Mouse (Mus musculus): ENCODE measurements around the gene Mapk9.

Mapk9 gene

DNA sequence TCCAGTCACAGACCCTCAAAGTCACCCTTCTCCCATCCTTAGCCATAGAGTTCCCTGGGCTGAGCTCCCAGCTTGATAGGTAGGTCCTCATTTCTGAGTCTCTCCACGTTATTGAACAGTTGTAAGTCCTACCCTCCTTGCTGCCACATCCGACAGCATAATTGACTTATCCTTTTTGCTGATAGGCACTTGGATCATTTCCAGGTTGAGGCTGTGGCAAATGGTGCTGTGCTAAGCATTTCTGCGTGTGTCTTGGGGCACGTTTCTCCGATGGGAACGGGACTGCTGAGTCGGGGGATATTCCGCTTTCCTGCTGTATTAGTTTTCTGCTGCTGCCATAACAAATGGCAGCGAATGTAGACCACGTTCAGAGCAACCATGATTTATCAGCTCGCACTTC lies 47.3 kb downstream of the Mapk9 start:
- DNase-seq (ENCODE audit: low spot score in 2 of 2), result no peak

DNA sequence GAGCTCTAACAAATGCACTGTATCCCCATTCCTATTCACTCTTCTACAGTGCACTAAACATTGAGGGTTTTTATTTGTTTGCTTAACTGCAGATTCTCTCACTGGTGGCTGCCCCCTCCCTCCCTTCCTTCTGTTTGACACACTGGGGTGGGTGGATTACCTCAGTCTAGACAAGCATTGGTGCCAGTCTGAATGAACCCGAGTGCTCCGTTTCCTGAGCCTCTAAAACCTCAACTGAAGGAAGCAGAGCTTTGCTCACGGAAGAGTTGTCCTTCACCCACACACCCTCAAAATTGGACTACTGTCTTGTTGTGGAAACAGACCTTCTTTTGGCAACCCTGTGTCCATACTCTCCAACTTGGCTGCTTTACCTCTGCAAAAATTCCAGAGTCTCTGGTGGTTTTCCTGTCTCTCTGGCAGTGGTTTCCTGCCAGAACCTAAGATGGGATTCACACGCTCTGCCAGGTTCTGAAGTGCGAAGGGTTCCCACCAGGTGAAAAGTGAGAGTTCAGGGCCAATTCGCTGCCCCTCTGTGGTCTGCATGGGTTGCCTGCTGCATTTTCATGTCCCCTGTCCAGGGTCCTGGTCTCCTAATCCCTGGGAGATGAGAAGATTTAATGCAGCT lies 49.5 kb downstream of the Mapk9 start:
- no peak for DNase-seq (ENCODE audit: low spot score in 2 of 2)

DNA sequence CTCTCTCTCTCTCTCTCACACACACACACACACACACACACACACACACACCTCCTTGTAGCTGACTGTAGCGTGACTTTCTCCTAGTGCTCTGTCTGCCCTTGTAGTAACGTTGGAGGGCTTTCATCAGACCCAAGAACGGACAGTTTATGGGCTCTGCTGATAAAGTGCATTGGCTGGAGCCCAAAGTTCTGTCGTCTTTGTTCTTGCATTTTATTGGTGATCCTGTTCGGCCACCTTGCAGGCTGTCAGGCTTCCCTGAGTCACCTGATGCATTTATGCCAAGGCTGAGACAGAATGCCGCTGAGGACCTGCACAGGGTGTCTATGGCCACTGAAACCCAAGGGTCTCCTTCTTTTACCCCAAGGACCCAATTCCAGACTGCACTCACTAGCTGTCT lies 53.5 kb downstream of the Mapk9 start:
- no peak for DNase-seq (ENCODE audit: low spot score in 2 of 2)

DNA sequence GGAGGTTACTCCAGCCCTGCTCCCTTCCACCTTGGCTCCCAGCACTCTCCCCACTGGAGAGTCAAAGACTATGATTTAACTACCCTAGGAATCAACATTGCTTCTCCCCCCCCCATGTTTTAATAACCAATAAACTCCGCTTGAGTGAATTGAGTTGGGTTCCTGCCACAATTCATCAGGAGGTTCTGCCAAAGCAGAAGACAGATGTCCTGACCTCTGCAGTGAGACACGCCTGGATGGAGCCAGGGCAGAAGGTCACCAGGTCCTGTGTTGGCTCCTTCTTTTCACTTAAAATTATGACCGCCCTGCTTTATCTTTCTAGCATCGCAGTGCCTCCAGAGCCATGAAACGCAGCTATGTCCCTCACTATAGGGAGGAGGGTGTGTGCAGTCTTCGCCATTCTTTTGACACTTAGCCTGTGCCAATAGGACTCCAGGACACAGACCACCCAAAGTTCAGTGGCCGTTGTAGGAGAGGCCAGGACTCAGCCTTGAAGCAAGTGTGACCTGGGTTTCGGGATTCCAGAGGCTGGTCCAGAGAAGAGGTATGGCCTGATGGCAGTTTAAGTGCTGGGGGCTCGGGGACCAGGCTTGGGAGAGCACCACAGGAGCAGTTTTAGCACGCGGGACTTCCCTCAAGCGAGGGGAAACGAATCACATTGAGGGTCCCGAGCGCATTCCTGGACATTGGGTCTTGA lies 54.6 kb downstream of the Mapk9 start:
- DNase-seq (ENCODE audit: low spot score in 2 of 2), result no peak

DNA sequence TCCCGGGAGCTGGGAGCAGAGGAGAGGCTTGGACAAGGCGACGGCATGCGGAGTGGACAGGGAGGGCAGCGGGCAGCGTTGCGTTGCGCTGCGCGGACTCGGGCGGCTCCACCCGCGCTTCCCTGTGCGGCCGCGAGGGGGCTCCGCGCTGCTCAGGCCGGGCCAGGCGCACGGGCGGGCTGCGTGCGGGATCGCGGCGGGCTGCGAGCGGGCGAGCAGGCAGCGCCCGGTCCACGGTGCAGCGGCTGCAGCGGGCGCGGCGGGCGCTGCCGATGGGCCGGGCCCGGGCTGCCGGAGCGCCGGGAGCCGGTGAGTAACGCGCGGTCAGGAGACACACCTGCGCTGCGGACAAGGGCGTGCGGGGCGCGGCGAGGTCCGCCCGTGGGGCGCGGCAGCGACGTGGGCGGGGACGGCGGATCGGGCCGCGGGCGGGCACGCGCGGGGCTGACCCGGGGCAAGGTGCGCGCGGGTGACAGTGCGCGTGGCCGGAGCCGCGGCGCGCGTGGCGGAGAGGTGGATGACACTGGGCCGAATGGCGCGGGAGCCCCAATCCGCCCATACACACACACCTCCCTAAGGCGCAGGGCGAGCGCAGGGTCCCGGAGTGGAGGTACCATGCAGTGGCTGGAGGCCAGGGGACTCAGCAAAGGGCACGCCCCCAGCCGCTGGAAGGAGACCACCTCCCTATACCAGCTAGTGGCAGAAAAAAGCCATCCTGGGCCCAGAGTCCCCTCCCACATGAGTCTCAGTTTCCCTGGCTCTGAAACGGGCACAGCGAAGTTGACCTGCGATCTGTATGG lies 55.3 kb downstream of the Mapk9 start, which contains the start of gene Rasgef1c:
Rasgef1c (plus strand) TSS at position 177 of the 800 bp plus-strand sequence.
- peak; percentile 53 to 74 for DNase-seq (ENCODE audit: low spot score in 2 of 2)

DNA sequence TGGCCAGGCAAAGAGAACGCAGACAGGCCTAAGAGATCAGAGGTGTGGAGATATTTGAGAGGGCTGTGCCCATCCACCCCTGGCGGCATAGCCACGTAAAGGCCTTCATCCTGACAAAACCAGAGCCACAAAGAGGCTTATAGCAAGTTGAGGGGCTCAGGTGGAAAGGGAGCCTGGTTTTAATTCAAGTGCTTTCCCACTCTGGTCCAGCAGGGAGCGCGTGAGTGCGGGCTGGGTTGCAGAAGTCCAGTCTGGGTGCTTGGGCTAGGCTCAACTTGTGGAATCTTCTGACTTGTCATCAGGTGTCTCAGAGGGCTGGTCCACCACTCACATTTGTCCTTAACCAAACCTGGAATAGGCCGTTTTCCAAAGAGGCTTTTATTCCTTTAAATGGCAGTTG lies 56.8 kb downstream of the Mapk9 start:
- peak; percentile 57 to 86 for DNase-seq (ENCODE audit: low spot score in 2 of 2)

DNA sequence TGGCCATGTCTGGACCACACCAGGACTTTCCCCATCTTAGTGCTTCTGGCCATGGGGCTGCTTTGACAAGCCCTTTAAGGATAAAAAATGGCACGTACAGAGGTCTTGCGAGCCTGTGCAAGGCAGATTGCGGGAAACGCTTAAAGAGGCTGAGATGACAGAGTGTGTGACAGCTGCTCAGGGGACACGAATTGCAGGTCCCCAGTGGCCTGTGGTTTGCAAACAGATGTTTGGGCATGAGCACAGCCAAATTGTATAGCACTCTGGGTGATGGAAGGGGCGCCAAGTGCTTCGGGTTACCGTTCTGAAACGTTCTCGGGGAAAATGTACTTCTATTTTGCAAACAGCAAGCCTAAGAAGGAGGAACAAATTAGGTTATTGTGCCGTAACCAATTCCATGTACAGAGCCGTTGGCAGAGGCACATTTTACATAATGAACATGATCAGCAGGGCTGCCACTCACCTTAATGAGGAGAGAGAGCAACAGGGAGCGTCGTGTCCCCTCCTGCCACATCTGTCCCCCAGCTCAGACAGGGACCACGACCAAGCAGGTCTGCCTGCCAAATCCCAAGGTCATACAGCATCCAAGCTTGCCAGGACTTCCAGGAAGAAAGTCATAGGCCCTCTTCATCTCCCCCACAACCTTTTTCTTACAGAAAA lies 72.1 kb downstream of the Mapk9 start:
- DNase-seq (ENCODE audit: low spot score in 2 of 2), result no peak

DNA sequence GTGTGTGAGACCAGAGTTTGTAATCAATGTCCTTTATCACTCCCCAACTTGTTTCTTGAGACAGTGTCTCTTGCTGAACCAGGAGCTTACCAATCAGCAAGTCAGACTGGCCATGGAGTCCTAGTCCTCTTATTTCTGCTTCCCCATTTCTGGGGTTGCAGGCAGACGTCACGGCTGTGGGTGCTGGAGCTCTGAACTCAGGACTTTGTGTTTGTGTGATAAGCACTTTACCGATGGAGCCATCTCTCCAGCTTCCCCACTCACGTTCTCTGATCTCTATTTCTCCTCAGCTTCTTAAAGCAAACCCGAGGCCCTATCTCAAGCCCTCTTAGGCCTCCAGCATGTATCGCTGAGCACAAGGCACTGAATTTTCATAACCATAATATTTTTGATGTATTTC lies 72.8 kb downstream of the Mapk9 start:
- no peak for DNase-seq (ENCODE audit: low spot score in 2 of 2)

DNA sequence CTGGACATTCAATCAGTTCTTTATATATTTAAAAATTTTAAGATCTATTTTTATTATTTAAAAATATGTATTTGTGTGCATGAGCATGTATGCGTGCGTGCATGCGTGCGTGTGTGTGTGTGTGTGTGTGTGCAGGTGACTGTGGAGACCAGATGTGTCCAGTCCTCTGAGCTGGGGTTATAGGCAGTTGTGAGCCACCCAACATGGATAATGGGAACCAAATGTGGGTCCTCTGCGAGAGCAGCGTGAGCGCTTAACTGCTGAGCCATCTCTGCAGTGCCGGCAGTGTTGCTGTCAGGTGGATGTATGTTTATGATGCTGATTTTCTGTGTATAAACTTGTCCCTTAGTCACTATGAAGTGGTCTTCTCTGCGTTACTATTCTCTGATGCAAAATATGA lies 77.0 kb downstream of the Mapk9 start:
- no peak for DNase-seq (ENCODE audit: low spot score in 2 of 2)

DNA sequence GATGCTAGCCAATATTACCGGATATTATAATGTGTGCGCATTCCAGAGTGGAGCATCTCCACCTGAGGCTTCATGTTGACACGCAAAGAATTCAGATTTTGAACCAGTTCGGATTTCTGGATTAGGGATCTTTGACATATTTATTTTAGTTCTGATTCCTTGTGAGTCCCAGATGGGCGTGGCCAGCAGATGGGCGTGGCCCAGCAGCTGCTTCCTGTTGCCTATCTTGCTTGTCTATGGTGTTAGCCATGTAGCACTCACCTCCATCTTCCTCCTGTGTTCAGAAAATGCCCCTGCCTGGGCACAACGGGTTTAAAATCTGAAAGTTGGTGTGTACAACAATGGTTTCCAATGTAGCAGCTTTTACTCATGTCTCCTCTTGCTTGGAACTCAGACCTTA lies 79.6 kb downstream of the Mapk9 start:
- no peak for DNase-seq (ENCODE audit: low spot score in 2 of 2)

DNA sequence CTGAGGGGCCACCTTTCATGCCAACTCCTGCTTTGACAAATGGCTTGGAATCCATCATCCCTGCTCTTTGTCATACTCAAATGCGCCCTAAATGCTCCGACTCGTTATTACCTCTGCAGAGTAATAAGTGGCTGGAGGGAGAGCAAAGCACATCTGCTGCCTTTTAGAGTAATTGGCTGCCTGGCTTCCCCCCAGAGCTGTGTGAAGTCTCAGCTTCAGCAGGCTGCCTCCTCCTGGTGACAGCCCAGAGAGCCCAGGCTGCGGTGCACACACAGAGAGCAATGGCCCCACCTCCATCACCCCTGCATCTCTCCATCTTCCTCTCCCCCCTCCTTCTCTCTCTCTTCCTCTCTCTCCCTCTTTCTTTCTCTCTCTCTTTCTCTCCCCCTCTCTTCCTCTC lies 80.6 kb downstream of the Mapk9 start:
- DNase-seq (ENCODE audit: low spot score in 2 of 2), result no peak

DNA sequence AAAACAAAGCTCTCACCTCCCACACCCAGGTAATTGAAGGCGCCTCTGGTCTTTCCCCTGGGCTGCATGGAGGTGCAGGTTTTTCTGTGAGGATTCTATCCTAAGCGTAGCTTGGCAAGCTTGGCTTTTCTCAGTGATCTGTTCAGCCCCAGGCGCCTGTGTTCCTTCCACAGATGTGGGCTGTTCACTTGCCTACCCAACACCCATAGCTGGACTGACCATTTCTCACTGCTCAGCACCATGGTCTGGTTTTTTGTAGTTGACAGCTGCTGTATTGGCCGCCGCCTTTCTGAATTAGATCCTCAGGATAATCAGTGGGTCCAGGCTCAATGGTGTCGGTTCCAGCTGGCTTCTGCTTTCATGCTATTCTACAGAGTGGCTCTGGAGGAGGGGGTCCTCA lies 81.1 kb downstream of the Mapk9 start:
- DNase-seq (ENCODE audit: low spot score in 2 of 2), result no peak

DNA sequence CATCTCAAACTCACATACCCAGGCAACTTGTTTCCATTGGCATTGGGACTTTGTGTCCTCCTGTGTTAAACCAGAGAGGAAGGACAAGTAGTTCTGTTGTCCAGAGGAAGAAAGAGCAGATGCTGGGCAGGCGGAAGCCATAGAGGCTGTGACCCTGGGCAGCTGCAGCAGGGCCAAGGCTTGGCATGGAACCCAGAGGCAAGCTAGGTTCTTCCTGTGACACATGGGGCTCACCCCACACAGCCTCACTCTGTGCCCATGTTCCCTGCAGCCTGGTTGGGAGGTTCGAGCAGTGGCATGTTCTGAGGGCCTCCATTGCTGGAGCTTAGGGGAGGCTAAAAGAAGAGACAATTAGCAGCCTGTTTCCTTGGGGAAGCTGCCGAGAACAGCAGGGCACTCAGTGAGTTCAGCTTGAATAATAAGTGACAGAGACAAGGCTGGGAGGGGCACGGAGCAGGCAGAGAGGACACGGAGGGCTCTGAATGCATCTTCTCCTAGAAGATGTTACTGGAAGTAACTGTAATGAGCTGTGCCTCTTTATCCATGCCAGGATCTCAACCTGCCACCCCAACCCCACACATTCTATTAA lies 84.6 kb downstream of the Mapk9 start:
- no peak for DNase-seq (ENCODE audit: low spot score in 2 of 2)

DNA sequence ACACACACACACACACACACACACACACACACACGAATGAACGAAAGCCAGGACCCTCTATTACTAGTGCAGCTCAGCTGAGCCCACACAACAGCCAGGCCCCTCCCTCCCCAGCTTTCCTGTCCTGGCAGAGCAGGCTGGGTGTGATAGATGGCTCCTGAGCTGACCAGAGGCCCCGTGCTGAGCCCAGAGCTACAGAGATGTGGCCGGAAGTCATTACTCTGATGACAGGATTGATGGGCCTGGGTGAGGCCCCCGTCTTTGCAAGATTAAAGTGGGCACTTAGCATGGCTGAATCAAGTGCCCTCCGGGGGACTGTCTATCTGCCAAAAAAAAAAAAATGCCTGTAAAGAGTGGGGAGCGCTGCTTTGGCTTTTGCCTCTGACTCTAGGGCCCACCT lies 85.3 kb downstream of the Mapk9 start:
- no peak for DNase-seq (ENCODE audit: low spot score in 2 of 2)

DNA sequence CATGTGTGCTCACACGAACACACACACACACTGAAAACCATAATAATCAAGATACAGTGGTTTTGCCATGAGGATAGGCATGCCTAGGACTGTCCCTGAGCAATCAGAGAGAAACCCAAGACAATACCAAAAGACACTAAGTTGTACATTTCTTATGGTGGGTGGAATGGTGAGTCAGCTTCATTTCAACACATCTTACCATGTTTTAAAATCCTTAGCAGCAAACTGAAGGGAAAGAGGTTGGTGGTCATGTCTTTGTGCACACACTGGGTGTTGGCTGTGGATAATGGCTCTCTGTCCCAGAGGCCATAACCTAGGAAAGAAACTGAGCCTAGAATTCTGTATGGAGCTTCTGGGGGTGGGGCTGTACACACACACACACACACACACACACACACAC lies 87.3 kb downstream of the Mapk9 start:
- DNase-seq (ENCODE audit: low spot score in 2 of 2), result no peak

DNA sequence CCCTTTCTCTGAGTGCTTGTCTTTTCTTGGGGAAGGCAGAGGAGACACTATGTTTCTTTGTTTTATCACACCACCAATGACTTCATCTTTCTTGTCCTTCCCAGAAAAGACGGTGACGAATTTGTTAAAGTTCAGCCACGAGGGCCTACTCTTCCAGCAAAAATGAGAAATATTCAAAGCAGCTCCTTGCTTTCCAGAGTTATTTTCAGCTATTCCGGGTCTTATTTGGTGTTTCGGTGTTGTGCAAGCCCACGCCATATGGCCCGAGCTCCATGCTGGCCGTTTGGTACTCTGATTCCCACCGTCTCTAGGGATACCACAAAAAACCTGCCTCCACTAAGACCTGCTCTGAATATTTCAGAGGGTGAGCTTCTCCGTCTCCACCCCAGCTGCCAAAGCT lies 87.8 kb downstream of the Mapk9 start:
- no peak for DNase-seq (ENCODE audit: low spot score in 2 of 2)

Measured in urinary bladder, postnatal 4 days (tissue).